Mouse (Mus musculus): ENCODE measurements around the gene Golgb1.
"Not testable (repeated sequence)": the region's sequence is repeated elsewhere in the genome, so short reads cannot be mapped to it uniquely, and the experiment has no call there.

The Golgb1 gene

GRCm38 (mm10) chr16:36874583-36875275 is at the start of gene Golgb1, which contains the start of gene Eaf2:
Gene Golgb1 (plus strand): TSS chr16:36875140.
Gene Eaf2 (minus strand): TSS chr16:36875003.
- peak; percentile 99 for DNase-seq

GRCm38 (mm10) chr16:36827611-36828053 is 47.3 kb upstream of the Golgb1 start:
- DNase-seq, result no peak

GRCm38 (mm10) chr16:36828054-36828786 is 46.7 kb upstream of the Golgb1 start, which contains the start of gene Iqcb1:
Gene Iqcb1 (plus strand): TSS chr16:36828385.
- DNase-seq, result peak; percentile 93

GRCm38 (mm10) chr16:36828820-36829219 is 46.1 kb upstream of the Golgb1 start:
- peak; percentile 27 for DNase-seq

GRCm38 (mm10) chr16:36846894-36847293 is 28.0 kb upstream of the Golgb1 start:
- not testable (repeated sequence) for DNase-seq

GRCm38 (mm10) chr16:36851202-36851601 is 23.7 kb upstream of the Golgb1 start:
- no peak for DNase-seq

GRCm38 (mm10) chr16:36863585-36863984 is 11.4 kb upstream of the Golgb1 start:
- no peak for DNase-seq

GRCm38 (mm10) chr16:36869442-36869841 is 5.5 kb upstream of the Golgb1 start:
- DNase-seq, result no peak

GRCm38 (mm10) chr16:36875276-36875851 is 424 bp downstream of the Golgb1 start:
- DNase-seq, result no peak

- DNase-seq, result no peak
Measured at GRCm38 (mm10) chr16:36877316-36877715, 2.4 kb downstream of the Golgb1 start.

- DNase-seq, result no peak
Measured at GRCm38 (mm10) chr16:36882737-36883343, 7.9 kb downstream of the Golgb1 start.

GRCm38 (mm10) chr16:36884881-36885280 is 9.9 kb downstream of the Golgb1 start:
- peak; percentile 34 for DNase-seq

GRCm38 (mm10) chr16:36885912-36886311 is 11.0 kb downstream of the Golgb1 start:
- DNase-seq, result no peak

- DNase-seq, result no peak
Measured at GRCm38 (mm10) chr16:36887546-36887945, 12.6 kb downstream of the Golgb1 start.

GRCm38 (mm10) chr16:36890559-36890958 is 15.6 kb downstream of the Golgb1 start:
- DNase-seq, result no peak

GRCm38 (mm10) chr16:36891415-36891814 is 16.5 kb downstream of the Golgb1 start:
- no peak for DNase-seq

- DNase-seq, result no peak
Measured at GRCm38 (mm10) chr16:36893317-36893716, 18.4 kb downstream of the Golgb1 start.

- DNase-seq, result no peak
Measured at GRCm38 (mm10) chr16:36896712-36897111, 21.8 kb downstream of the Golgb1 start.

- DNase-seq, result no peak
Measured at GRCm38 (mm10) chr16:36903156-36903555, 28.2 kb downstream of the Golgb1 start.

GRCm38 (mm10) chr16:36911909-36912308 is 37.0 kb downstream of the Golgb1 start:
- DNase-seq, result no peak

GRCm38 (mm10) chr16:36912311-36912710 is 37.4 kb downstream of the Golgb1 start:
- no peak for DNase-seq

- DNase-seq, result no peak
Measured at GRCm38 (mm10) chr16:36914195-36914594, 39.3 kb downstream of the Golgb1 start.

- no peak for DNase-seq
Measured at GRCm38 (mm10) chr16:36918505-36918904, 43.6 kb downstream of the Golgb1 start.

Data from embryo, embryonic 11 days (tissue).